Mouse (Mus musculus): ENCODE data around the gene Mcur1. TPM values are rescaled to one million over a fixed set of nuclear protein-coding genes. Genes with fewer than 3 reads are reported as not detected.

The Mcur1 gene
- total RNA-seq, 2 experiments from 2014 or later, result 3.0 to 3.8 TPM

GRCm38 (mm10) chr13:43497769-43498168 lies 62.2 kb downstream of the Mcur1 start:
- no peak for ATAC-seq (replicated peaks; ENCODE audit: low FRiP score, poor library complexity, severe bottlenecking)

GRCm38 (mm10) chr13:43496660-43497059 lies 63.3 kb downstream of the Mcur1 start:
- no peak for ATAC-seq (replicated peaks; ENCODE audit: low FRiP score, poor library complexity, severe bottlenecking)

GRCm38 (mm10) chr13:43495645-43496044 lies 64.3 kb downstream of the Mcur1 start:
- ATAC-seq (replicated peaks; ENCODE audit: low FRiP score, poor library complexity, severe bottlenecking), result no peak

GRCm38 (mm10) chr13:43493725-43494124 lies 66.3 kb downstream of the Mcur1 start:
- ATAC-seq (replicated peaks; ENCODE audit: low FRiP score, poor library complexity, severe bottlenecking), result no peak

GRCm38 (mm10) chr13:43493058-43493481 lies 66.9 kb downstream of the Mcur1 start:
- no peak for ATAC-seq (replicated peaks; ENCODE audit: low FRiP score, poor library complexity, severe bottlenecking)

Other genes starting within 250 kb of the Mcur1 start
- gene Sirt5, start 194.7 kb downstream of the Mcur1 start, total RNA-seq (2015; ENCODE audit: low replicate concordance), result not detected in 2 replicates
- 0.34 and 3.1 TPM in 2 replicates for gene Sirt5, start 194.7 kb downstream of the Mcur1 start, total RNA-seq (2017; ENCODE audit: low replicate concordance)
- 22.7 and 24.5 TPM in 2 replicates for gene Nol7, start 161.8 kb downstream of the Mcur1 start, total RNA-seq (2015; ENCODE audit: low replicate concordance)
- 43.2 and 47.4 TPM in 2 replicates for gene Nol7, start 161.8 kb downstream of the Mcur1 start, total RNA-seq (2017; ENCODE audit: low replicate concordance)
- 35.4 and 65.8 TPM in 2 replicates for gene Ranbp9, start 78.9 kb downstream of the Mcur1 start, total RNA-seq (2015; ENCODE audit: low replicate concordance)
- gene Ranbp9, start 78.9 kb downstream of the Mcur1 start, total RNA-seq (2017; ENCODE audit: low replicate concordance), result 29.8 and 33.5 TPM in 2 replicates
- not detected in 2 replicates for gene Rnf182, start 55.5 kb upstream of the Mcur1 start, total RNA-seq (2015; ENCODE audit: low replicate concordance)
- gene Rnf182, start 55.5 kb upstream of the Mcur1 start, total RNA-seq (2017; ENCODE audit: low replicate concordance), result not detected in 2 replicates
- not detected in 2 replicates for gene Cd83, start 224.6 kb upstream of the Mcur1 start, total RNA-seq (2015; ENCODE audit: low replicate concordance)
- 0.77 TPM in 1 of 2 replicates, not detected in the other for gene Cd83, start 224.6 kb upstream of the Mcur1 start, total RNA-seq (2017; ENCODE audit: low replicate concordance)